Mouse (Mus musculus) ES-Bruce4 (cell line): ENCODE measurements around the gene Unc13b. TPM values are rescaled to one million over a fixed set of nuclear protein-coding genes. Genes with fewer than 3 reads are reported as not detected.
A peak's percentile ranks its signal among the peaks of the same experiment; 100 is the strongest.

Source experiments
- H3K27ac ChIP-seq: 2 replicates; pipeline ENCODE4 v1.5.1; 2012; ENCODE audit warnings: low read length, inconsistent platforms; ENCODE audit not compliant: insufficient read depth
- H3K27me3 ChIP-seq: 2 replicates; pipeline ENCODE4 v1.6.1; 2012; ENCODE audit warnings: mild to moderate bottlenecking, low read length, inconsistent platforms; ENCODE audit not compliant: control insufficient read depth, poor library complexity, insufficient read depth, severe bottlenecking
- H3K36me3 ChIP-seq: 2 replicates; pipeline ENCODE4 v1.6.1; 2012; ENCODE audit warnings: inconsistent platforms, mild to moderate bottlenecking, low read length, moderate library complexity; ENCODE audit not compliant: control insufficient read depth, poor library complexity, insufficient read depth, severe bottlenecking
- H3K4me1 ChIP-seq: one replicate; pipeline ENCODE4 v1.8.1; 2011; ENCODE audit warnings: low read length; ENCODE audit not compliant: control insufficient read depth, insufficient read depth
- H3K4me3 ChIP-seq: 2 replicates; pipeline ENCODE4 v1.5.1; 2011; ENCODE audit warnings: low read depth, mild to moderate bottlenecking, low read length
- H3K9ac ChIP-seq: 2 replicates; pipeline ENCODE4 v1.6.1; 2012; ENCODE audit warnings: low read depth, mild to moderate bottlenecking, inconsistent platforms; ENCODE audit not compliant: poor library complexity, severe bottlenecking
- H3K9me3 ChIP-seq: replicated peaks from 2 replicates; pipeline ENCODE4 v1.6.1; 2012; ENCODE audit warnings: mild to moderate bottlenecking, low read length, inconsistent platforms; ENCODE audit not compliant: control insufficient read depth, poor library complexity, insufficient read depth, severe bottlenecking
- CTCF ChIP-seq: IDR thresholded peaks from one replicate; pipeline ENCODE4 v1.8.1; 2011; ENCODE audit warnings: low read depth, low read length
- EP300 ChIP-seq: IDR thresholded peaks from 2 replicates; pipeline ENCODE4 v1.6.1; 2011; ENCODE audit warnings: low read depth, low read length; ENCODE audit not compliant: insufficient read depth
- POLR2A ChIP-seq: IDR thresholded peaks from one replicate; pipeline ENCODE4 v1.8.1; 2011; ENCODE audit warnings: low read length; ENCODE audit not compliant: insufficient read depth
- polyA plus RNA-seq: library from polyadenylated mRNA; stranded (reverse); fragments of >200 nt; gene quantifications from 2 replicates; pipeline ENCODE4 v1.2.4, GENCODE M21; 2011; ENCODE audit warnings: low read depth; ENCODE audit not compliant: missing spikeins, insufficient read depth, insufficient read length

Gene Unc13b
- polyA plus RNA-seq, 1 experiment: 23.1 TPM

GRCm38 (mm10) chr4:43029121-43029520, 29.6 kb upstream of the Unc13b start:
- H3K27ac ChIP-seq: no peak overlapping the region
- no peak overlapping the region for H3K4me3 ChIP-seq
- TF ChIP-seq CTCF: no peak
- TF ChIP-seq EP300: no peak
- TF ChIP-seq POLR2A: no peak
- no peaks in the 10 kb centered on the region for H3K27me3 ChIP-seq
- H3K9me3 ChIP-seq: no peaks in the 10 kb centered on the region
- H3K4me1 ChIP-seq: peaks cover 2% of the 10 kb centered on the region
- no peak overlapping the region for H3K9ac ChIP-seq
- H3K36me3 ChIP-seq: peaks cover 16% of the 10 kb centered on the region

- TF ChIP-seq POLR2A: no peak
- no peak for TF ChIP-seq EP300
- TF ChIP-seq CTCF: no peak
- no peak overlapping the region for H3K9ac ChIP-seq
Observed at GRCm38 (mm10) chr4:43029749-43030148, 29.0 kb upstream of the Unc13b start.

GRCm38 (mm10) chr4:43030352-43030751, 28.4 kb upstream of the Unc13b start:
- Histone ChIP-seq H3K27me3 (no peaks in the 10 kb centered on the region), H3K27ac (no peak overlapping the region), H3K4me3 (peak overlapping the region; percentile 83), H3K4me1 (peaks cover 2% of the 10 kb centered on the region), H3K36me3 (peaks cover 16% of the 10 kb centered on the region), H3K9ac (peak overlapping the region; percentile 79), H3K9me3 (no peaks in the 10 kb centered on the region)
- TF ChIP-seq CTCF: no peak
- TF ChIP-seq EP300: no peak
- TF ChIP-seq POLR2A: no peak

More at GRCm38 (mm10) chr4:43029749-43030148, 29.0 kb upstream of the Unc13b start:
- H3K27me3 ChIP-seq: no peaks in the 10 kb centered on the region
- peaks cover 16% of the 10 kb centered on the region for H3K36me3 ChIP-seq
- H3K4me1 ChIP-seq: peaks cover 2% of the 10 kb centered on the region
- H3K27ac ChIP-seq: no peak overlapping the region
- H3K4me3 ChIP-seq: no peak overlapping the region
- H3K9me3 ChIP-seq: no peaks in the 10 kb centered on the region

- Histone ChIP-seq H3K36me3 (peaks cover 16% of the 10 kb centered on the region), H3K9me3 (no peaks in the 10 kb centered on the region), H3K27ac (no peak overlapping the region), H3K4me1 (peaks cover 2% of the 10 kb centered on the region), H3K9ac (peak overlapping the region; percentile 79), H3K27me3 (no peaks in the 10 kb centered on the region), H3K4me3 (peak overlapping the region; percentile 83)
- no peak for TF ChIP-seq CTCF
- no peak for TF ChIP-seq POLR2A
- no peak for TF ChIP-seq EP300
Observed at GRCm38 (mm10) chr4:43030780-43031230, 27.9 kb upstream of the Unc13b start.

- Histone ChIP-seq H3K4me1 (peaks cover 2% of the 10 kb centered on the region), H3K9ac (peak within 1 kb of the TSS; percentile 79), H3K27me3 (no peaks in the 10 kb centered on the region), H3K4me3 (peak within 1 kb of the TSS; percentile 83), H3K27ac (no peak within 1 kb of the TSS; the same call in 1 of the 2 replicates), H3K36me3 (peaks cover 16% of the 10 kb centered on the region), H3K9me3 (no peaks in the 10 kb centered on the region)
- TF ChIP-seq EP300 (no peak; the same call in 1 of the 2 replicates), POLR2A (peak; percentile 23), CTCF (peak; percentile 15)
Observed at GRCm38 (mm10) chr4:43031237-43031995, 27.3 kb upstream of the Unc13b start, which contains the start of gene Stoml2. Gene Stoml2, minus strand, starts transcription at chr4:43031710.

GRCm38 (mm10) chr4:43032501-43032900, 26.3 kb upstream of the Unc13b start:
- Histone ChIP-seq H3K36me3 (peaks cover 16% of the 10 kb centered on the region), H3K4me1 (peaks cover 2% of the 10 kb centered on the region), H3K27me3 (no peaks in the 10 kb centered on the region), H3K27ac (no peak overlapping the region), H3K9ac (no peak overlapping the region), H3K4me3 (no peak overlapping the region), H3K9me3 (no peaks in the 10 kb centered on the region)
- TF ChIP-seq POLR2A: no peak
- no peak for TF ChIP-seq CTCF
- no peak for TF ChIP-seq EP300
